Mouse (Mus musculus) lung, adult 2 months (tissue): ENCODE measurements around the gene Qtrt2.

ENCODE experiments used
- CTCF ChIP-seq: fragments of 200-500 bp; IDR thresholded peaks from 2 replicates; pipeline ENCODE4 v1.5.1; 2011; ENCODE audit warnings: mild to moderate bottlenecking, low read length, control low read depth; ENCODE audit not compliant: insufficient read depth
- POLR2A ChIP-seq: fragments of 200-500 bp; IDR thresholded peaks from 2 replicates; pipeline ENCODE4 v1.6.1; 2011; ENCODE audit warnings: low read depth, mild to moderate bottlenecking, control low read depth, low read length, borderline replicate concordance; ENCODE audit errors: extremely low read depth

GRCm38 (mm10) chr16:43816321-43816720 lies 110.3 kb downstream of the Qtrt2 start:
- TF ChIP-seq POLR2A = no peak
- no peak for TF ChIP-seq CTCF
